Mouse (Mus musculus) urinary bladder, postnatal 0 days (tissue): ENCODE data around the gene Adgre4. TPM values are rescaled to one million over a fixed set of nuclear protein-coding genes. Genes with fewer than 3 reads are reported as not detected.

Experiments used
- polyA plus RNA-seq: library from polyadenylated mRNA; unstranded; fragments of >200 nt; fragmentation: Nextera tagmentation; extraction: Ambion mirVana; gene quantifications from 2 replicates; pipeline ENCODE4 v1.2.1, GENCODE M21; 2015

Gene Adgre4
- polyA plus RNA-seq: 0.16 and 0.31 TPM in 2 replicates

GRCm38 (mm10) chr17:55749786-55750185 lies at the start of gene Adgre4:
Gene Adgre4, plus strand, starts transcription at chr17:55749984.

GRCm38 (mm10) chr17:55711984-55712811 lies 37.6 kb upstream of the Adgre4 start, which contains the start of gene Pot1b:
Gene Pot1b, minus strand, starts transcription at chr17:55712628.

DNA sequence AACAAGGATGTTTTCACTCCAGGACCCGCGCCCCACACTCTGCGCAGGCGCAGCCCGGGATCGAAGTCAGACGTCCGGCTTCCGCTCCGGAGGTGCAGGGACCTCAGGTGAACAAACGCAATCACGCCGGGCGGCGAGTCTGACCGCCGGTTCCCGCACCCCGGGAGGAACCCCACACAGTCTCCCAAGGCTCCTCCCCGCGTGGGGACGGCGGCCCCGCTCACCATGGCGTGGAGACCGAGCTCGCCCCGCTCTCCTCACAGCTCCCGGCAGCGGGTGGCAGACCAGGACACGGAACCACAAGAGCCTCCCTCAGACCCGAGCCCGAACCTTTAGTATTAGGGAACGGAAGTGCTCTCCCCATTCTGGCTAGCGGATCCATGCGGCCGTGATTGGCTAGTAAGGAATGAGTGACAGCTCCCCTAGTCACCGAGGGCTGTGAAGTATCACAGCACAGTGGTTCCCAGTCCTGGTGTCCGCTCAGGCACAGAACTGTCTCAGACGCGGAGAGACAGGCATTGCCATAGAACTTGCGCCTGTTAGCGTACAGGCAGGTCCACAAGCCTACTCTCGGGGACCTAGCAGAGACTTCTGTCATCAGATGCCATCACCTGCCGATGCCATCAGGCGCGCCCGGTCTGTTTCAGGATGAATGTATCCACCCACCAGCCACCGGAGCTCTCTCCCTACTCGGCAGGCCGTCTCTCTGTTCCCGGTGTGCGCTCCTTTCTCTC lies 129.0 kb downstream of the Adgre4 start, which contains the start of gene Zfp119a:
Gene Zfp119a, minus strand, starts transcription at position 295 of the 734 bp plus-strand sequence.

Other genes starting within 250 kb of the Adgre4 start
- gene Vmn2r118, start 124.8 kb upstream of the Adgre4 start, polyA plus RNA-seq: not detected in 2 replicates
- gene Pot1b, start 37.4 kb upstream of the Adgre4 start, polyA plus RNA-seq: 4.1 and 5.3 TPM in 2 replicates
- gene Zfp119a, start 128.9 kb downstream of the Adgre4 start, polyA plus RNA-seq: 5.5 and 6.0 TPM in 2 replicates
- 7.9 and 8.5 TPM in 2 replicates for gene Zfp959, start 142.1 kb downstream of the Adgre4 start, polyA plus RNA-seq
- gene Zfp119b, start 199.5 kb downstream of the Adgre4 start, polyA plus RNA-seq: 5.9 and 6.2 TPM in 2 replicates
- 2.3 and 3.0 TPM in 2 replicates for gene Ebi3, start 202.7 kb downstream of the Adgre4 start, polyA plus RNA-seq
- 12.7 and 14.0 TPM in 2 replicates for gene Yju2, start 209.1 kb downstream of the Adgre4 start, polyA plus RNA-seq
- gene Shd, start 220.5 kb downstream of the Adgre4 start, polyA plus RNA-seq: 0.92 and 1.1 TPM in 2 replicates
- gene Fsd1, start 236.5 kb downstream of the Adgre4 start, polyA plus RNA-seq: 0.73 and 0.79 TPM in 2 replicates